Mouse (Mus musculus) MEL (cell line): Measurements from ENCODE around the gene Gm49721. TPM values are rescaled to one million over a fixed set of nuclear protein-coding genes. Genes with fewer than 3 reads are reported as not detected.
"Not testable (repeated sequence)": the region's sequence is repeated elsewhere in the genome, so short reads cannot be mapped to it uniquely, and the experiment has no call there.

Experiments used
- DNase-seq: peaks from one replicate; pipeline ENCODE4 v3.0.0; 2011; ENCODE audit warnings: low read depth, low spot score
- H3K27ac ChIP-seq: 2 replicates; pipeline ENCODE4 v1.5.1; 2012; ENCODE audit warnings: low read depth, mild to moderate bottlenecking, control low read depth, low read length, moderate library complexity; ENCODE audit not compliant: control insufficient read depth
- H3K27me3 ChIP-seq, 2 experiments: fragments of 150-350 bp in 1 of 2; sonication (generic) in 1 of 2; 2 replicates each; pipeline ENCODE4 v1.6.1; 2012; ENCODE audit warnings: low read length in 2 of 2, mild to moderate bottlenecking in 2 of 2, improper control_type of control experiment in 1 of 2, moderate library complexity in 1 of 2; ENCODE audit not compliant: insufficient read depth in 2 of 2, control insufficient read depth in 1 of 2
- H3K36me3 ChIP-seq, 2 experiments: 2 replicates each; pipeline ENCODE4 v1.6.1; 2012 to 2014; ENCODE audit warnings: low read length in 2 of 2, improper control_type of control experiment in 1 of 2, inconsistent platforms in 1 of 2, mild to moderate bottlenecking in 1 of 2; ENCODE audit not compliant: insufficient read depth in 2 of 2, control insufficient read depth in 1 of 2
- H3K4me1 ChIP-seq, 2 experiments: fragments of 150-350 bp in 1 of 2; sonication (generic) in 1 of 2; 2 replicates each; pipeline ENCODE4 v1.6.1; 2012; ENCODE audit warnings: low read length in 2 of 2, improper control_type of control experiment in 1 of 2, mild to moderate bottlenecking in 1 of 2; ENCODE audit not compliant: insufficient read depth in 2 of 2, control insufficient read depth in 1 of 2
- H3K4me3 ChIP-seq, 2 experiments: fragments of 150-350 bp in 1 of 2; sonication (generic) in 1 of 2; 2 replicates each; pipeline ENCODE4 v1.5.1; 2012; ENCODE audit warnings: low read depth in 2 of 2, low read length in 2 of 2, mild to moderate bottlenecking in 2 of 2, moderate library complexity in 2 of 2, control low read depth in 1 of 2, improper control_type of control experiment in 1 of 2; ENCODE audit not compliant: control insufficient read depth in 1 of 2, insufficient read depth in 1 of 2
- H3K79me2 ChIP-seq: 2 replicates; pipeline ENCODE4 v1.6.1; 2012; ENCODE audit warnings: mild to moderate bottlenecking, low read length, moderate library complexity; ENCODE audit not compliant: control insufficient read depth, poor library complexity, insufficient read depth
- H3K9ac ChIP-seq: 2 replicates; pipeline ENCODE4 v1.6.1; 2012; ENCODE audit warnings: low read depth, mild to moderate bottlenecking, control low read depth, low read length, moderate library complexity; ENCODE audit not compliant: control insufficient read depth, poor library complexity, severe bottlenecking
- H3K9me3 ChIP-seq: fragments of 150-350 bp; sonication (generic); replicated peaks from 2 replicates; pipeline ENCODE4 v1.6.1; 2012; ENCODE audit warnings: mild to moderate bottlenecking, low read length, improper control_type of control experiment, moderate library complexity; ENCODE audit not compliant: insufficient read depth
- polyA plus RNA-seq, 2 experiments: library from polyadenylated mRNA; stranded (reverse) in 1 of 2; unstranded in 1 of 2; fragments of >175 nt in 1 of 2; fragments of >200 nt in 1 of 2; gene quantifications; 2 replicates each; pipeline versions ENCODE4 v1.2.1 to v1.2.4; 2012; ENCODE audit warnings: low replicate concordance in 2 of 2, low read depth in 1 of 2; ENCODE audit not compliant: insufficient read length in 2 of 2, insufficient read depth in 1 of 2, missing spikeins in 1 of 2
- total RNA-seq: library from RNA; depleted of rRNA; stranded (reverse); fragments of 300-350 nt; gene quantifications from 2 replicates; pipeline ENCODE4 v1.2.3, GENCODE M21; 2012

The Gm49721 gene
- total and polyA plus RNA-seq, 3 experiments: not detected

DNA sequence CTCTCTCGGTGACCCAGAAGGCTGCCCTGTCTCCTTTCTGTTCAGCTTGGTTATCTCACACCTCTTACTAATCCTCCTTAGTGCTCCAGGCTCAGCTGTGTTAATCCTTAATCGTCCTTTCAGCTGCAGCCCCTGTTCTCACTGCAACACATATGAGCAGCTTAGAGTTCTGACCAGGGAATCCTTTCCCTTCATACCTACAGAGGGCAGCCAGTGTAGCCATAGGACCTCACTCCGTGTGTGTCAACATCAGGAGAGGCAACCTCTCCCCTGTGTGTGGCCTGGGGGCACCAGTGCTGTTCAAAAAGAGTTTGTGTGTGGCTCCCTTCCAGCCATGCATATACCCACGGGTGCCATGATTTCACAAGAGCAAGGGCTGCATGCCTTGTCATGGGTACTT lies 26.9 kb downstream of the Gm49721 start:
- H3K36me3 ChIP-seq, H3K79me2 ChIP-seq, DNase-seq, H3K9me3 ChIP-seq, H3K4me3 ChIP-seq, H3K4me1 ChIP-seq, H3K27me3 ChIP-seq, H3K9ac ChIP-seq, H3K27ac ChIP-seq: not testable (repeated sequence)

DNA sequence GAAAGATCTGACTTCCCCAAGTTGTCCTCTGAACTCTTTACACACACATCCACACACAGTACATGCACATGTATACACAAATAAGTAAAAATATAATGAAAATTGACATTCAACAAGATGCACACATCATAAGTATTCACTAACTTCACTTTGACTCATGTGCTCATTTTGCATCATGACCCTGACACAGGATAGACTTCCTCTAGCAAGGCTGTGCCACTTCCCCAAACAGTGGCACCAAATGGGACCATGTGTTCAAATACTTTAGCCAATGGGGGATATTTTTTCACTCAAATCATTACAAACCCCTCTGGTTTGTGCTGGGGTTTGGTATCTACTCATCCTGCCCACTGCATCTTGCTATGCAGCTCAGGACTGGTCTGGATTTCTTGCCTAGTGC lies 30.2 kb downstream of the Gm49721 start:
- H3K9me3 ChIP-seq, H3K36me3 ChIP-seq, DNase-seq, H3K27me3 ChIP-seq, H3K4me1 ChIP-seq, H3K9ac ChIP-seq, H3K79me2 ChIP-seq, H3K27ac ChIP-seq, H3K4me3 ChIP-seq: not testable (repeated sequence)

DNA sequence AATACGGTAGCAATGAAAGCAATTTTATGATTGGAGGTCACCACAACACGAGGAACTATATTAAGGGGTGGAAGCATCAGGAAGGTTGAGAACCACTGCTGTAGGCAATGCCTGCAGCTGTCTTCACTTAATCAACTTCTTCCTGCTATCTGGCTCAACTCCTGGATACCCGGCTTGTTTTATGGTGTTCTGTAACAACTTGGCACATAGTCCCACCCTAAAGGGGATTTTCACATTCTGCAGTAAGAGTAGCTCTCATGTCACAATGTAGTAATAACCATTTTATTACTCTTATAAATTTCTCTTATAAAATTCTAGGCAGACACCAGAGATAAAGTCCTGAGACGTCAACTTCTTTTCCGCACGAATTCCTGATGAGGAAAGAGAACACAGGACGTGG lies 30.7 kb downstream of the Gm49721 start:
- H3K9ac ChIP-seq, DNase-seq, H3K9me3 ChIP-seq, H3K4me1 ChIP-seq, H3K27me3 ChIP-seq, H3K79me2 ChIP-seq, H3K4me3 ChIP-seq, H3K36me3 ChIP-seq, H3K27ac ChIP-seq: not testable (repeated sequence)

DNA sequence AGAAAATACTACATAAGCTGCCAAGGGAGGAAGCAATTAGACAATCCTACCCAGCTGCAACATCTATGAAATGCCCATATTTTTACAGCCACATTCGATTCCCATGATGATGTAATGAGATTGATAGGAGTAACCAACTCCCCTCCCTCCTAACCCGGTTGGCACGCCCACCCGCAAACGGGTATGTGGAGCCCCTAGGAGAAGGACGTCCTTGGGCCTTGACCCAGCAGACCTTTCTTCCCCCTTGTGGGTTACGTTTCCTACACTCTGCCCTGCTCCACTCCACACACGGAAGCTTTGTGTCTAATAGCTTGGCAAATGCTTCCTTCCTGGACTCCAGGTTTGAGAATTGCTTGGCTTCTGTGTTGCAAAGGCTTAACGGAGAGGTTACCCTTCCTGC lies 31.2 kb downstream of the Gm49721 start:
- not testable (repeated sequence) for H3K36me3 ChIP-seq, H3K9me3 ChIP-seq, H3K27ac ChIP-seq, DNase-seq, H3K9ac ChIP-seq, H3K79me2 ChIP-seq, H3K4me1 ChIP-seq, H3K27me3 ChIP-seq, H3K4me3 ChIP-seq

DNA sequence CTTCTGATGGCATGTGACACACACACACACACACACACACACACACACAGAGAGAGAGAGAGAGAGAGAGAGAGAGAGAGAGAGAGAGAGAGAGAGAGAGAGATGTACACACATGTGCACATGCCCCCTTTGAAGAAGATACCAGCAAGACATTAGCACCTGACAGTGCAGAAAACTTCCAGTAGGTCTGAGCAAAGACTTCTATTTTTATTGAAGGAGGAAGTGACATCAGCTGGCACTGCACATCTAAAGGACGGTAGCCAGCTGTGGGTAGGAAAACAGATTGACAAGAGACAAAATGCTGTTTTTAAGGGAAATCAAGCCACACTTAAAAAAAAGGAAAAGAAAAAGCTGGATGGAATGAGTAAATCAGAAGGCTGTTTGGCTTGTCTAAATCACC lies 35.5 kb downstream of the Gm49721 start:
- not testable (repeated sequence) for DNase-seq, H3K27me3 ChIP-seq, H3K4me3 ChIP-seq, H3K79me2 ChIP-seq, H3K4me1 ChIP-seq, H3K27ac ChIP-seq, H3K9me3 ChIP-seq, H3K9ac ChIP-seq, H3K36me3 ChIP-seq

DNA sequence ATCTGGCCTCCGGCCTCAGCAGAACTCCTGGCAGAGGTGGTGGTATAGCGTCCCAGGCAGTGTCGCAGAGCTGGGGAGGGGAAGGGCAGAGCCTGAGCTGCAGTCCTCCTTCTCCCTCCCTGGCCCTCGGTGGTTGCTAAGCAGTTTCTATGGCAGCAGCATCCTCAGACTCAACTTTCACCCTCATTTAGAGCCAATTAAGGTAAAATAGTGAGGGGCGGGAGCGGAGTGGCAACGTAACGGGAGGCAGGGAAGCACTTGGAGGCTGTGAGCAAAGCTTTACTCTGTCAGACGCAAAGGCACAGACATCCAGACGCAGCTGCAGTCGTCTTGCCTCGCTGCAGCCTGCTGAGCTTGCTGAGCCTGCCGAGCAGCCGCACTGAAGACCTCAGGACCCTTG lies 46.6 kb downstream of the Gm49721 start, which contains the start of gene Gm1604a:
Gm1604a (plus strand) TSS at position 312 of the 400 bp plus-strand sequence.
- H3K4me3 ChIP-seq, H3K4me1 ChIP-seq, H3K27me3 ChIP-seq, H3K79me2 ChIP-seq, H3K9me3 ChIP-seq, H3K9ac ChIP-seq, H3K27ac ChIP-seq, H3K36me3 ChIP-seq, DNase-seq: not testable (repeated sequence)

DNA sequence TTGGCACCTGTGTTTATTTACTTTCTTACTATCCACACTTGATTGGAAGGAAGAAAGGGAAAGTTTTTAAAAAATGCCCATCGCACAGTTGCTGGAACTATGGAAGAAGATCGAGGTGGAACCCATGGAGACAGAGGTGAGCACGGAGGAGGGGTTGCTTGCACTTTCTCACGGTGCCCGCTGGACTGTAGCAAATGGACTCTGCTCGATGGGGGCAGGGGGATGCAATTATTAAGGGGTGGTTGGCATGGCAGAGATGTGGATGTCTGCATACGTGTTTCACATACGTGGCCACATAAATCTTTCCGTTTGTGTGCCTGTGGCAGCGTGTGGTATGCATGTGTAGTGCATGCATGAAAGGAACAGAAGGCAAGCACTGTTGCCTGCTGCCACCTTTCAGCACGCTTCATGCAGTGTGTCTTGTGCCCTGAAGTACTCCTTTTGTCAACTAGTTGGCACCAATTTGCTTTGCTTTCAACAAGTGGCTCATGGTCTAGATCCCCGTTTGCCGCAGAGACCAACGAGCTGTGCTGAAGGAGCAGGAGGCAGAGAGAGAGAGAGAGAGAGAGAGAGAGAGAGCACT lies 47.2 kb downstream of the Gm49721 start:
- not testable (repeated sequence) for DNase-seq, H3K27me3 ChIP-seq, H3K9me3 ChIP-seq, H3K9ac ChIP-seq, H3K79me2 ChIP-seq, H3K4me1 ChIP-seq, H3K4me3 ChIP-seq, H3K27ac ChIP-seq, H3K36me3 ChIP-seq
